Mouse (Mus musculus): ENCODE data around the gene Ctrb1. TPM values are rescaled to one million over a fixed set of nuclear protein-coding genes. Genes with fewer than 3 reads are reported as not detected.

Ctrb1 gene
- polyA plus RNA-seq (2017; shearing (Covaris generic)): not detected

DNA sequence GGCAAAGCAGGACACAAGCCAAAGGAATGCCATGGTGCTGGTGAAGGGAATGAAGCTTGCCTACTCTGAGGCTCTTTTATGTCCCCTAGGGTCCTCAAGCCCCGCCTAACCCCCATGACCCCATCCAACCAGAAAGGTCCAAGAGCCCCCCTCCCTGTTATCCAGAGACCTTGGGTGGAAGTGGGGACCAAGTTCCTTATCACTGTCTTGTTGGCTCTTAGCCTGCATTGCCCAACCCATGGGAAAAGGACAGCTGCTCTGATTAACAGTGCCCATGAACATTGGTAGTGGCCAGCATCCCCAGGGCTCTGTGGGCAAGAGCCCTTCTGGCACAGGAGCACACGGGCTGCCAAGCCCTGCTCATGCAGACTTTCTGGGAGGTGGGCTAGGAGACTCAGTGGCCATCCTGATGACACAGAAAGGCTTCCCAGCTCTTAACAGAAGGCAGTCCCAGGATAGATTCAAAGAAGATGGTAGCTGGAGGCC lies at the start of gene Ctrb1:
Gene Ctrb1 (minus strand): TSS at position 51 of the 486 bp plus-strand sequence.
- ATAC-seq: no peak

DNA sequence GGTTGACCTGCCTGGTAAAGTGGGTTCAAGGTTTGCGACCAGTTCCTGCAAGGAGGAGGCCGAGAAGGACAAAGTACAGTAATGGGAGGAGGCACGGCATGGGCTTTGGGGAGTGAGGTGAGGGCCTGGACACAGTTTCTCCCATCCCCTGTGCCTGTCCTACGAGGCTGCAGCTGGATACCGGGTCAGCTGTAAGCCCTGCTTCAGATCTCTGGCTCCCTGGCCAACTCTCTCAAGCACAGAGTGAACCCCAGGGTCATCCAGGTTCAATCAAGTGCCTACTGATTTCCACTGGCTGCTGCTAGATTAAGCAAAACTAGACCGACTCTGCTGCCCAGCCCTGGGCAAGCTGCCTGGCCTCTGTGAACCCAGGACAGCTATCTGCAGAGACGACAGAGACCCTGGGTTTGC lies 49.5 kb upstream of the Ctrb1 start:
- no peak for ATAC-seq

DNA sequence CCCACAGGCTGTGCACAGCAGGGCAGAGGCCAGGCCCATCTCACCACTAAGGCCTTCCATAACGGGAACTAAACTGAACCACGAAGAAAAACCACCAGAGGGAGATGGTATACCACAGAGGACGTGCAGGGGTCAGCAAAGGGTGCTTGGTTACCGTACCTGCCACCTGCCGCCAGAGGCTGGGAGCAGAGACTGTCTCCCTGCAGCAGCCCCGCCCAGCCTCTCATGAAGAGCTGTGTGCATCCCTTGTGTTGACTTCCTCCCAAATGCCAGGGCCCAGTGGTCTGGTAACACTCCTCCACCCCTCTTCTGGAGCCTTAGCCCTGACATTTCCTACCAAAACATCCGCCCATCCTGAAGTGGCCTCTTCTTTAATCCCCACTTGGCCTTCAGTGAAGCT lies 48.8 kb upstream of the Ctrb1 start:
- ATAC-seq: no peak

DNA sequence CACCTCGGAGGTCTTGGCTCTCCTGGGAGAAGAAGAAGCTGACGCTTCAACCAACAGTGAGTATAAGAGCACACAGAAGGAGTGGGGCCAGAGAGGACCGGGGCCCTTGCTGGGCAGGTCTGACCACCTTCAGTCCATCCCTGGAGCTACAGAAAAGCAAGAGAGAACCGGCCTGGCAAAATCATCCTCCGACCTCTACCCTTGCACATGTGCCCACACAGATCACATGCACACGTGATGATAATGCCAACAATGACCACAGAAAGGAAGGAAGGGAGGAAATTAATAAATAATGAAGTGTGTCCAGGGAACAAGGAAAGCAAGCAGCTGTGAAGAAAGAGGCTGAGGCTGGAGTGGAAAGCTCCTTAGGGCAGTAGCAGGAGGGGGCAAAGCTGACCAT lies 48.1 kb upstream of the Ctrb1 start:
- no peak for ATAC-seq

DNA sequence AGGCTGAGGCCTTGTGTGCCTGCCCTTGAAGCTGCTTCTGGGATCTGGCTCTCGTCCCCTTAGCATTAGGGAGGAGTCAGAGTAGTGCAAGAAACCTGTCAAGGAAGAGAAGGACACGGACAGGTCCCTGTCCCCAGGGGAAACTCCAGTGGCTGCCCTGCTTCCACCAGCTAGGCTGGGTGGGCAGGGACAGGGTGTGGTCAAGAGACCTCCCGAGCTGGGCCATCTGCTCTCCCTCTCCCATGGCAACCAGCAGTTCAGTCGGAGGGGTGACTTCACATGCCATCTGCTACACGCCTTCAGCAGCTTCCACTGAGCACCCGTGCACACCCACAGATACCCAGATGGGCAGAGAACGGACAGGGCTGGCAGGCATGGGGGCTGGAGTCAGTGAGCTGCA lies 45.5 kb upstream of the Ctrb1 start:
- no peak for ATAC-seq

DNA sequence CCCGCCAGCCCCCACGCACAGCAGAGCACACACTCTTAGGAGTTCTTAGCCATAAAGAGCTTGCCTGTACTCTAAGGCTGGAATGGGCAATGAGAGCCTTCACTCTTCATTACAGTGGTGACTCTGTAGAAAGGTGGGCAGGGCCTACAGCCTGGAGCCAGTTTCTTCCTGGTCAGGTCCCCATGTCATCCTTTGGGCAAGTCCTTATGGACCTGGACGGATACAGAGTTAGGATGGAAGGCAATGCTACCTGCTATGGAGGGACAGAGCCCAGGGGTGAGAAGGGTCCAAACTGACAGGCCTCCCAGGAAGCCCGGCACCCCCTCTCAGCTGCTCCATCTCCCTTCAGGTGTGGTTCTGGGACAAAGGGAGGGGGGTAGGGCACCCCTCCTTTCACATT lies 45.0 kb upstream of the Ctrb1 start:
- ATAC-seq: no peak

DNA sequence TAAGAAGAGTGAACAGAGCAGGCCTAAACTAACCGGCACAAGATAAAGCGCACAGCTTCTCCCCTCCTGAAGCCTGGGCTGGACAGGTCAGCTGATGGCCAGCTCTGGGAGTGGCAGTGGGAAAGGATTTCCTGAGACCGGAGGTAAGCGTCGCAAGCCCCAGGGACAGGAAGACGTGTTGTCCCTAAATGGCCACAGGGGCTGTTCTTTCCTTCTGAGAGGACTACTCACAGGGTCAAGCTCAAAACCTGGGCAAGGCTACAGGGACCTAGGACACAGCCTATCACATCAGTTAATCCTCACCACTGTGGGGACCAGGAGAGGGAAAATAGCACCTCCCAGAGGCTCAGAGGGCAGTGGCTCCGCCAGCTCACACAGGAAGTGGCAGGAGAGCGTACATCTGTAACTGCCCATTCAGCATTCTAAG lies 44.5 kb upstream of the Ctrb1 start:
- no peak for ATAC-seq

DNA sequence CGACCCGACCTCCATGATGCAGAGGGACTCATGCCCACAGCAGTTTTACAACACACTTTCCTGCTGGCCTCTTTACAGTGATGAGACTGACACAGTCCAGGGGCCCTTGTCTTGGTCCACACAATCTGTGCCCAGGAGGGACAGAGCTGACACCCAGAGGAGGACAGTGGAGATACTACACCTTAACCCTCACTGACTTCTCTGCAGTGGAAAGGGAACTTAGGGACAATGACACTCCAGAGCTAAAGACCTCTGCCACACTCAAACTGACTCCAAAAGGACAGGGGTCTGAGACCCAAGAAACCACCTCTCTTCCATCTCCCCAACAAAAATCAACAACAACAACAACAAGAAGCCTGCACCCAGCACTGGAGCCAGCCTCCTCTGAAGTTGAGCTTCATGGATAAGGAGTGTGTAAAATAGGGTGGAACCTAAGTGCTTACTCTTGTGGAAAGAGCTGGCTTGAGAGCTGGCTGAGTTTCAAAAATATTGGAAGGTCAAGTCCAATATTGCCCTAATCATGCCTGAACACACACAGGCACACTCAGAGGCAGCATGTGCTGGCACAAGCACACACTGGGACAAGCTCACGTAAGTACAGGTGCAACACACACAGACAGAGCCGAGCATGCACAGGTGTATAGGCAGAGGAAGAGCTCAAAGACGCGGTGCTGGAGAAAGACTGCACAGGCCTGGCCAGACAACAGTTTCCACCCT lies 43.6 kb upstream of the Ctrb1 start:
- ATAC-seq: no peak

DNA sequence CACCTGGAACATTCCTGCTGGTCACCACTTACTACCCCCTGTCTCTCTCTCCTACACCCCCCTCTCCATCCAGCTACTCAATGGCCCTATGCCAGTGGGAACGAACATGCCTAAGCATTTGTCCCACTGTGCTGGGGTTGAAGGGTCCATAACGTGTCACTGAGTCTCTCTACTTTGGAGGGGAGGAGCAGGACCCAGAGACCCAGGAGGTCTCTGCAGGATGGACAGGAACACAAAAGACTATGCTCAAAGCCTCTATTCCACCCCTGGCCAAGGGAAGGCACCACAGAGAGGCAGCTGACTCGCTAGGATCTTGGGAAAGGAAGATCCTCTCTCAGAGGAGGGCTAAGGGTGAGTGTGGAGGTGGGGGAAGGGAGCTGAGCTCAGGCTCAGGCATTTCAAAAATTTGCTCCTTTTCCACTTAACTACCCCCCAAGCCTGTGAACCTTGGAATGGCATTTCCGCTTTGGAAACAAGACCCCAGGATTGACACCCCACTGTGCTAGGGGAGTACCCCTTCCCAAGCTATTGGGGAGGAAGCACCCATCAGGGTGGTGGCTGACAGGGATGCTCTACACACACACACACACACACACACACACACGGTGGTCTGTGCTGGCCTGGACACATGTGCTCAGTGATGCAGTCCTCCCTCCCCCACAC lies 42.9 kb upstream of the Ctrb1 start:
- ATAC-seq: no peak

DNA sequence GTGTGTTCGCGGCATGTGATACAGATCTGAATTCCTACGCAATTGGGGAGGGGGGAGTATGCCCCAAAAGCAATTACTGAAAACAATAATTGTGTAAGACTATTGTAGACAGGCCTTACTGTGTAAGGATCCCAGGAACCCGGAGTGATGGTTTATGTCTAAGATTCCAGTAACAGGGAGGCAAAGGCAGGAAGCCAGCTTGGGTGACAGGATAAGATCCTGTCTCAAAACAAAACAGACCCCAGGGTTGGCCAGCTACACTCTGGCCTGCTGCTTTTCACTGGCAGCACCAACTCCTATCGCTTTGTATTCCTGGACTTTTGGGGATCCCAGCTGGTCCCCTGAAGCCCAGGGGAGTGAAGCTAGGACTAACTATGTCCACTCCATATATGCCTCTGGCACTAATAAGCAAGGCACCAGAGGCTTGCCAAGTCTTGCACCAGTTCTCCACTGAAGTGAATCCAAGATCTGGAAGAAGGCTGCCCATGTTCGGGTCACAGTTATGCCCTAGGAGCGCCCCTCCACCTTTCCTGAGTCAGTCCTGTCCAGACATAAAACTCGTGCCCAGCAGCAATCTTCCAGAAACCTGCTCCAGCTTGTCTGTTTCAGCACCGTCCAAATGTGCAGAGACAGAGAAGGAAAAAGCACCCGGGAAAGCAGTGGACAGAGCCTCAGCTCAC lies 41.7 kb upstream of the Ctrb1 start:
- ATAC-seq: no peak

DNA sequence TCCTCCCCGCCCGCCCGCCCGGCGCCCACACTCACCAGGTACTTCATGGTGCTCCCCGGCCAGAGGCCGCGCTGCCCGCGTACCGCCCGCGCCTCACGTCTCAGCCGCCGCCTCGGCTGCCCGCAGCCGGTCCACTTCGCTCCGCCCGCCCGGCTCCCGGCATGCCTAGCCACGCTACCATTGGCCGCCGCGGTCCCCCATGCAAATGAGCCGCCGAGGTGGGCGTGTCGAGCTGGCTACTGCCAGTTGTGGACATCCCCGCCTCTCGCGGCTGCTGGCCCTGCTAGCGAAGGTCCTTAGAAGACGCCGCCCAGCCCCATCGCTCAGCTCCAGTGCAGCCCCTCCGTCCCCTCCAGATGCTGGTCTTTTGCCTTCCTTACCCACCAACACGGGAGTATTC lies 41.2 kb upstream of the Ctrb1 start:
- ATAC-seq: peak; percentile 100

DNA sequence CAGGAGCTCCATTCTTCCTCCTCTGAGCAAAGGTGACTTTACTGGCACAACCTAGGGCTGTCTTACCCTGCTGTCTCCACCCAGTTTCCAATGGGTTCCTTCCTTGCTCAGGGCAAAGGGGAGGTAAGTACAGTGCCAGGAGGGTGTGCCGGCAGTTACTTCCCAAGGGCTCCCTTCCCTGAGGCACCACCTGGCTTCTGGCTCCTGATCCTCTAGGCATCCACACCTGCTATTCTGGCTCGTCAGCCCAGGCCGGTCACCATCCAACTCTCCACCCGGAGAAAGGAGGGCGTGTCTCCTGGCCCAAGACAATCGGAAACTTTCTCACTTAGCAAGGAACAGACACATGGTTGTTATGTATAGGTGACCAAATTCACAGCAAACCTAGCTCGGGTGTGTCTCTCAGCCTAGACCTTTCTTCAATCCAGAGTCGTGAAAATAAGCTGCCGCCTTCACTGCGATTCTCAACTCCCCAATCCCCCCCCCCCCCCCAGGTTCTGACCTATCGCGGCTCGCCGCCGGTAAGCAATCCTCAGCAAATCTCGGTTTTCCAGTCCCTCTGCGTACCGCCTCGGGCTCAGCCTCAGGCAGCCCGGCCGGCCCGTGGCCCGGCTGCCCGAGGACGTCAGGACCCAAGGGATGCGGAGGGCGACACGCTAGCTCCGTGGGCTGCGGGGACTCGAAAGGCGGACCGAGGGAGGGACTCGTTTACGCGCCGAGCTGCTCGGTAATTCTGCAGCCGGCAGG lies 40.6 kb upstream of the Ctrb1 start:
- no peak for ATAC-seq

DNA sequence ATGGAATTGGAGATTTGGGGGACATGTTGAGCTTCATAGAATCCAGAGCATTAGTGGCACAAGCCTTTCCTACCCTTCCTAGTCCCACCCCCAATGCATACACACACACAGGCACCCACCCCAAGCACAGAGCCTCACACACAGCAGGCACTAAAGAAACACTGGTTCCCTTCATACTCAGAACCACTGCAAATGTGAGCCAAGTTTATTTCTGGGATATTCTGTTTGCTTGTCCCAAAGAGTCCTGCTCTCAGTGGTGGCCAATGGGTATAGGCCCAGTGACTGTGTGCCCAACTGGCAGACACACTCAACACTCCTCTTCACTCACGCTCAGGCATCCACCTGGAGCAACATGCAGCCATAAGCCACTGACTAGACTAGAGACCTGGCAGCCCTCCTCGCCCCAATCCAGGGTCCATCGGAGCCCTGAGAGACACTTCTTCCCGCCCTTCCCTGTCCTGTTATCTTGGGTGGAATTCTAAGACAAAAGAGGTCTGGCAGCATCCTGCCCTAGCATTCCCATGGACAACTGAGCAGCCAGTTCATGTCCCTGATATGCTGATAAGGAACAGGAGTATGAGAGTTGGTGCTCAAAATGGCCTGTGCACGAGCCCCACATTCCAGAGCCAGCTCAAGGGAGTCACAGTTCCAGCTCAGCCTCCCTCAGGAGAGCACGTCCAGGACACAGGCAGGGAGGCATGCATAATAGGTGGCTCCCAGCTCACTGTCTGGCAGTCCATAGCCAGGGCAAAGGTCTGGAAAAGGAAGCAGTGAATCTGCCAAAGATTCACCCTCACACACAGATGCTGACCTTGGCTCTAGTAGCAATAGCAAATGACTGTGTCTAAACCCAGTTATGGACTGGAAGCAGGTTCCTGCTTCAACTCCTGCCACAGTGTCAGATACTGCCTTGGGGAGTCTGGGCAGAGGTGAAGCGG lies 38.7 kb upstream of the Ctrb1 start:
- no peak for ATAC-seq

DNA sequence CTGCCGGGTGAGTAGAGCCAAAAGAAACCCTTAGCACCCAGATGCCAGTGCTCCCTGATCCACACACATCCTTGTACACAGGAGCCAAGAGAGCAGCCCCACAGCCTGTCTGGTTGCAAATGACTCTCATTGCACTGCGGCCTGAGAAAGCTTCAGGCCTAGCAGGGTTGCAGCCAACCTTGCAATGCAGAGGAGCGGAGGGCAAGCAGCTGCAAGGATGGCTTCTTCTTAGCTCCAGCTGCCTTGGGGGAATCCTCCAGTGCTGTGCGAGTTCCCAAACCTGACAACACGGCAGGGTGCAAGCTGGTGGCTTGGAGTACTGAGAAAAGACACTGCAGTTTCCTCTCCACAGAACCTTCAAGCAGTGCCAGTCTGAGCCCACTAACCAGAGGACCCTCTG lies 37.7 kb upstream of the Ctrb1 start:
- ATAC-seq: no peak

DNA sequence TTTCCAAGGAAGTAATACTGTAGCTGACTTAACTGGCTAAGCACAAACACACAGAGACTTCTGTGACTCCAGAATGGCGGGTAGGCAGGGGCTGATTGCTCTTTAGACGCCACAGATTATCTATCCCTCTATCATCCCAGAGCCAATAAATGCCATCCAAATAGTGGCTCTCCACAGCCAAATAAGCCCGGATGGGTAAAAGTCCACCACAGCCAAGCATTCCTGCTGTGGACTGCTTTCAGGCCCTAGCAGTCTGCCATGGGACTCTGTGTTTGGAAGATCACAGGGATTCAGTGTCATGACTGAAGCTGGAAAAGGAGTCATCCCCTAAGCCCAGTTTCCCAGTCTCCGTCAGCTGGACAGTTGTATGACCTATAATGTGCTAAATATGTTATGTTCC lies 36.7 kb upstream of the Ctrb1 start:
- ATAC-seq: no peak

DNA sequence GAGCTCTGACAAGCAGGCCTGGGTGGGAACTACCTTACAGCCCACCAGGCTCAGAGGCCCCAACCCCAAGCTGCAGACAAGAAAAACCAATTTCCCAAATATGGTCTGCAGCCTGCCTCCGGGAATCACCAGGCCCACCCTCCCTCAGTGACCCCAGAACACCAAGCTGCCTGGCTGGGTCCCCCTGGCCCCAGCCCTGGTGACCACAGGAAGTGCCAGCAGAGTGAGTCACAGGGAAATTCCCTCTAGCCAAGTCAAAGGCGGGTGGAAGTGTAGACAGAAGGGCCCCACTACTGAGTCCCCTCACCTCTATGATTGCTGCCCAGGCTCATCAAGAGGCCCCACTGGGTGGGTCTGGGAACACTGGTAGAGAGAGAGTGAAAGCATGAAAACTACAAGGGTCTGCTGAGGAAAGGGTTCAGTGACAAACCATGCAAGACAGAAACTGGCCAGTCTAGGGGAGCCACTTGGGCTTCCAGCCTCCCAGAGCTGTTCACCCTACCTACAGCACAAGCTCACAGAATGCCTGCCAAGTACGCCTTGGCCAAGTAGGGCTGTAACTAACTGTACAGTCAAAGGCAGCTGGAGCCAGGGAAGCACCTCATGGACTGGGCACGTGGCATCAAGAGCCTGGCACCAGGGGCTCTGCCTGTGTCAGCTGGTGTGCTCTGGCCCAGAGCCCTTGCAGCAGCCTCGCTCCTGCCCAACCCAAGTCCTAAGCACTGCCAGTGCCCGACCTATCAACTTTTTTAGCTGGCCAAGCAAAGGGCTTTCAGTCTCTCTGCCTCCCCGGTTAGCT lies 35.5 kb upstream of the Ctrb1 start:
- ATAC-seq: no peak

DNA sequence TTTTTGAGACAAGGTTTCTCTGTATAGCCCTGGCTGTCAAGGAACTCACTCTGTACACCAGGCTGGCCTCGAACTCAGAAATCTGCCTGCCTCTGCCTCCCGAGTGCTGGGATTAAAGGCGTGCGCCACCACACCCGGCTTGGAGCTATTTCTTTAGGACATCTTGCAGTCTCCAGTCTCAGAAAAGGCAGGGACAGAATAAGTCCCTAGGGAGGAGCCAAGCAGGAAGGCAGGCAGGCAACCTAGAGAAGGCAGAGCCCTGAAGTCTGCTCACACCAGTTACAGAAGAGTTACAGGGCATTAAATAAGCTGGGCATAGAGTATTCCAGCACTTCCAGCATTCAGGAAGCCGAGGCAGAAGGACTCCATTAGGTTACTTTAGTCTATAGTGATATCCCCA lies 34.5 kb upstream of the Ctrb1 start:
- ATAC-seq: no peak

DNA sequence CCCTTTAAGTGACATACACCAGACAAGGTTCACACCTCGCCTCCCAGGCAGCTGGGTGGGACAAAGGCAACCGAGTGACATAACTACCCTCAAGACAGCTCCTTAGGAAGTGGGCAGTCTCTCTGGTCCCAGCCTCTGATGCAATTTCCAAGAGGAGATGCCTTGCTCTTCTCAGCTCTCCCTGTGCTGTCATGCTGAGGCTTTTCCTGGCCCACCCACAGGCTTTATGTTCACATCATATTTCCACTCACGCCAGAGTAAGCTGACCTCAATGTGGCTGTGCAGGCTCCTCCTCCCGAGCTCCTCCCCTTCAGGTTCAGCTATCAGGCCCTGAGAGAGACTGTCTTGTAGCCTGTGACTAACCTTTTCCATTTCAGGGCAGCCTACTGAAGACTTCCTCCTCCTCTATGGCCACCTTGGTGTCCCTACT lies 29.3 kb upstream of the Ctrb1 start:
- ATAC-seq: peak; percentile 43

DNA sequence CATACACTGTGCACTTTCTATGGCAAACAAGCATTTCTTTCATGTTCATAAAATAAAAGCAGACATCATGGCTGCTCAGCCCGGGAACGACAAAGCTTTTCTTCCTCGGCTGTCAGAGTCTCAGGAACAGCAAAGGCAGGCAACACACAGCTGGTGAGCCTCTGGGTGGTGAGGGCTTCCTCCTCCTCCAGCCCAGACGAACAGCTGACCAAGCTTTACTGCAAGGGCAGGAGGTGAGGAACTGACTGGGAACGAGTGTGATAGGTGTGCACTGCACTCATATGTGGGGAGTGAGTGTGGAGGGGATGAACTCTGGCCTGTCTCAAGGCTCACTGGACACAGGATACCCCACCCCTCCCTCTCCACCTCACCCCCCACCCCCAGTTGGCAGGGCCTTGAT lies 28.1 kb upstream of the Ctrb1 start:
- no peak for ATAC-seq

DNA sequence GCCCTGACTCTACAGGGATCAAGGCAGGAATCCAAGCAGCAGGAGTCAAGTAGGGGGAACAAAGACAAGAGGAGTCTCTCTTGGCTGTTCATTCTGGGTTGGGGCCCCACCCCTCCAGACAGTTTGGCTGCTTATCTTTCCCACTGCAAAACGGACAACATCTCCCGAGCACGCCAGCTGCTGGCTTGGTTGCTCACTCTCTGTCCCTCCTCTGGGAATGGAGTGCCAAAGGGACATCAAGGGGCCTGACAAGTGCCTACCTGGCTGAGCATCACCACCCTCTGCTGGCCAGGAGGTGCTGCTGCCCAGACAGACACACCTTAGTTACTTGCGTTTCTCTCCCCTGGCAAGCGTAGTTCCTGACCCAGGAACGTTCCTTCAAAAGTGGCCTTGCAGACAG lies 27.1 kb upstream of the Ctrb1 start:
- no peak for ATAC-seq

DNA sequence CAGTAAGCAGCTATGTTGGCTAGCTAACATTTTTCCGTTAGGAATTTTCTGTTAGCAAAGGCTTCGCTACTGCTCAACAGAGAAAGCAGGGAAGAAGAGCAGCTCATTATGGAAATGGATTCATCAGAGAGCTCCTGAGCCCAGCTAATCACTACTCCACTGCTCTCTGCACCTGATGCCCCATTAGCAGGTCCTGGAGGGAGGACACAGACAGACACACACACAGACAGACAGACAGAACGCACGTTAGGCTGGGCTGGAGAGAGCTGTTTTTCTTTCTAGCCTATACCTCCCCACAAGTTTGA lies 26.6 kb upstream of the Ctrb1 start:
- ATAC-seq: no peak
